Mouse (Mus musculus) erythroid progenitor cell, adult 5-6 weeks (primary cell): ENCODE measurements around the gene Atad5. TPM values are rescaled to one million over a fixed set of nuclear protein-coding genes. Genes with fewer than 3 reads are reported as not detected.
"Not testable (repeated sequence)": the region's sequence is repeated elsewhere in the genome, so short reads cannot be mapped to it uniquely, and the experiment has no call there.

ENCODE experiments used
- ATAC-seq: replicated peaks from 2 replicates; pipeline ENCODE4 v1.8.0; 2016; ENCODE audit warnings: moderate number of reproducible peaks, mild to moderate bottlenecking, moderate TSS enrichment, inconsistent platforms; ENCODE audit not compliant: poor library complexity, low FRiP score, severe bottlenecking
- total RNA-seq, 2 experiments: library from RNA; stranded (forward) in 1 of 2; stranded (reverse) in 1 of 2; fragments of 150-400 nt in 1 of 2; fragments of 186-747, 209-891 nt in 1 of 2; gene quantifications; 2 replicates each; pipeline versions ENCODE4 v1.2.3 to v1.2.4; 2015 to 2017; ENCODE audit warnings: low replicate concordance in 2 of 2

Atad5 gene
- total RNA-seq, 2 experiments from 2014 or later, result 80.3 to 95.2 TPM

DNA sequence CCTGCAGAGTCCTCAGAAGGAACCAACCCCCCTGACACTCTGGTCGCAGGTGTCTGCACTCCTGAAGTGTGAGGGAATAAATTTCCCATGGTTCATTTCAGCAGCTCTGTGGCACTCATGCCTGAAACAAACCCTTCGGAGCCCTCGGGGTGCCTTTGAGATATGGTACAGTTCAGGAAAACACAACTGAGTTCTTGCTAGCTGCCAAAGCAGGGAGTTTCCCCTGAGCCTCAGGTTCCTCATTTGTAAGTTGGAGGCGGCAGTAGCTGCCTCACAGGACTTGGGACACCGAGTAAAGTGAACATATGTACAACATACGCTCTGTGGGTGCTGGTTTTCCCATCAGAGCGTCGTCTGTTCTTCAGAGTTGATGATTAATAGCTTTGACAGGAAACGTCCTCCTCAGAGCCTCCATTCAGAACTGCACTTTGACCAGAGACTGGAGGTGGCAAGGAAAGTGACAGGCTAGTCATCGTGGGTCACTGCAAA is 56.6 kb downstream of the Atad5 start:
- no peak for ATAC-seq

- no peak for ATAC-seq
Measured at GRCm38 (mm10) chr11:80147748-80148147, 58.5 kb downstream of the Atad5 start.

DNA sequence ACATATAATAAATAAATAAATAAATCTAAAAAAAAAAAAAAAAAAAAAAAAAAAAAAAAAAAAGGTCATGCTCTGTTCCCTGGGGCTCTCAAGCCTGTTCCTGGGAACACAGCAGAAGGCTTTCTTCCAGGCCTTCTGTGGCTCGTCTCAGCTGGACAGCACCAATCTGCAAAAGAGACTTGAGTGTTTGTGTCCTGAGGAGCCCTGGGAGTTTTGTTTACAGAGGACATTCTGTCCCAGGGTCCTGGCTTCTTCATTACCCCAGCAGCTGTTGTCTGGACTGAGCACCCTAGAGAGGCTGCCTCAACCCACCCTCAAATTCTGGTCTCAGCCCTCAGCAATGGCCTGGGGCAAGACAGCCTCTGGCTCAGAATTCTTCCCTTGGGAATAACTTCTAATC is 59.1 kb downstream of the Atad5 start:
- ATAC-seq, result no peak

GRCm38 (mm10) chr11:80148974-80149373 is 59.8 kb downstream of the Atad5 start:
- ATAC-seq, result not testable (repeated sequence)

- no peak for ATAC-seq
Measured at GRCm38 (mm10) chr11:80149412-80150023, 60.3 kb downstream of the Atad5 start.

DNA sequence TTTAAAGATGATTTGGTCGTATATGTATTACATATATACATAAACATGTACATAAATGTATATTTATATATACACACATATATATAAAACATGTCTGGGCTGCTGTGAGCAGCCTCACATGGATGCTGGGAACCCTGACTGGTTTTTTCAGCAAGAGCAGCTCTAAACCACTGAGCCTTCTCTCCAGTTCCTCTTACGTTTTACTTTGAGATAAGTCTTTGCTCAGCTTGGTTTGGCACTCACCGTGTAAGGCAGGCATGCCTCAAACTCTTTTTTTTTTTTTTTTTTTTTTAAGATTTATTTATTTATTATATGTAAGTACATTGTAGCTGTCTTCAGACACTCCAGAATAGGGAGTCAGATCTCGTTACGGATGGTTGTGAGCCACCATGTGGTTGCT is 61.4 kb downstream of the Atad5 start:
- ATAC-seq, result no peak

- no peak for ATAC-seq
Measured at GRCm38 (mm10) chr11:80151541-80151940, 62.3 kb downstream of the Atad5 start.

- ATAC-seq, result no peak
Measured at GRCm38 (mm10) chr11:80152376-80152775, 63.2 kb downstream of the Atad5 start.

GRCm38 (mm10) chr11:80153857-80154495 is 64.8 kb downstream of the Atad5 start, which contains the start of gene Adap2:
Gene Adap2, plus strand, starts transcription at chr11:80154105.
- peak; percentile 97 for ATAC-seq

GRCm38 (mm10) chr11:80154501-80154900 is 65.3 kb downstream of the Atad5 start:
- ATAC-seq, result no peak

- ATAC-seq, result no peak
Measured at GRCm38 (mm10) chr11:80155541-80155940, 66.3 kb downstream of the Atad5 start.

GRCm38 (mm10) chr11:80155961-80156360 is 66.8 kb downstream of the Atad5 start:
- ATAC-seq, result no peak

- no peak for ATAC-seq
Measured at GRCm38 (mm10) chr11:80156841-80157240, 67.6 kb downstream of the Atad5 start.

- ATAC-seq, result no peak
Measured at GRCm38 (mm10) chr11:80159018-80159417, 69.8 kb downstream of the Atad5 start.

- no peak for ATAC-seq
Measured at GRCm38 (mm10) chr11:80161041-80161440, 71.8 kb downstream of the Atad5 start.

GRCm38 (mm10) chr11:80163362-80164116 is 74.3 kb downstream of the Atad5 start:
- no peak for ATAC-seq

- no peak for ATAC-seq
Measured at GRCm38 (mm10) chr11:80164224-80164623, 75.0 kb downstream of the Atad5 start.

DNA sequence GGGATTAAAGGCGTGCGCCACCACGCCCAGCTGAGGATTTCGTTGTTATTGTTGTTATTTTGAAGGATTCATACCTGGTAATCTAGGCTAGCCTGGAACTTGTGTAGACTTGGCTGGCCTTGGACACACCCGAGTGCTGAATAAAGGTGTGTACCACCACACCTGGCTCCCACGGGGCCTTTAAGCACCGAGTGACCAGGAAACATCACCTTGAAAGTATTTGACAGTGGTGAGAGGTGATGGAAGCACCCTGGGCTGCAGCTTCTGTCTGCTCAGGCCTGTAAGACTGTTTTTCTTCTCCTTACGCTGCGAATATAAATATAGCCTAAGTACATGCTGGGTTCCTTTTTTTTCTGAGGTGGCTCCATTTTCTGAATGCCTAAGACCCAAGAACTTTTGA is 78.9 kb downstream of the Atad5 start:
- no peak for ATAC-seq

DNA sequence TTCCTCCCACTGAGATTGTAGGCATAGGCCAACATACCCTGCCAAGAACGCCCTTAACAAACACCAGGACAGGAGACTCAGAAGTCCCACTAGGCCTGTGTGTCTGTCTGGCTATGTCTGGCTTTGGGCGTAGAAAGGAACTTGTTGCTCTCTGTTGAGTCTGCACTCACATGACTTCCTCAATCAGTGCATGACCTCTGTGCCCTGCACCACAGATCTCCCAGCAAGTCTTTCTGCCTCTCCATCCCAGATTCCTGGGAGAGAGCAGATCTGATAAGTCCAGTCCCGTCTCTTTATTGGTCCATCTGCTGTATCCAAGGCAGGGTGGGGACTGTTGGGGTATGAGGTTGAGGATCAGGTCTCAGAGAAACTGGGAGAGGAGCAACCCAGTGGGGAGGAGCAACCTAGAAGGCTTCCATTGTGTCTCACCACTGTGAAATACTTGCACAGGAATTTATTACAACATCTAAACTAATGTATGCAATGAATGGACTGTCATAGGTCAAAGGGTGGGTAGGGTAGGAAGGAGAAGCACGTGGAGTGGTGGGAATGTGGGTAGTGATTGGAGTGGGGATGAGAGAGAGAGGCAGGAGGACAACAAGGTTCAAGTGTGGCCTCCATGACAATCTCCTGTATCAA is 79.5 kb downstream of the Atad5 start:
- ATAC-seq, result no peak

GRCm38 (mm10) chr11:80169629-80170028 is 80.4 kb downstream of the Atad5 start:
- no peak for ATAC-seq
